Mouse (Mus musculus) frontal cortex, postnatal 10 days (tissue): ENCODE results near the gene Hfe.
"Not testable (repeated sequence)": the region's sequence is repeated elsewhere in the genome, so short reads cannot be mapped to it uniquely, and the experiment has no call there.

ENCODE experiments used
- DNase-seq, 2 experiments: peaks; one replicate each; pipeline ENCODE4 v3.0.0; 2022; ENCODE audit warnings: low spot score in 2 of 2, mixed read lengths in 1 of 2

The Hfe gene

DNA sequence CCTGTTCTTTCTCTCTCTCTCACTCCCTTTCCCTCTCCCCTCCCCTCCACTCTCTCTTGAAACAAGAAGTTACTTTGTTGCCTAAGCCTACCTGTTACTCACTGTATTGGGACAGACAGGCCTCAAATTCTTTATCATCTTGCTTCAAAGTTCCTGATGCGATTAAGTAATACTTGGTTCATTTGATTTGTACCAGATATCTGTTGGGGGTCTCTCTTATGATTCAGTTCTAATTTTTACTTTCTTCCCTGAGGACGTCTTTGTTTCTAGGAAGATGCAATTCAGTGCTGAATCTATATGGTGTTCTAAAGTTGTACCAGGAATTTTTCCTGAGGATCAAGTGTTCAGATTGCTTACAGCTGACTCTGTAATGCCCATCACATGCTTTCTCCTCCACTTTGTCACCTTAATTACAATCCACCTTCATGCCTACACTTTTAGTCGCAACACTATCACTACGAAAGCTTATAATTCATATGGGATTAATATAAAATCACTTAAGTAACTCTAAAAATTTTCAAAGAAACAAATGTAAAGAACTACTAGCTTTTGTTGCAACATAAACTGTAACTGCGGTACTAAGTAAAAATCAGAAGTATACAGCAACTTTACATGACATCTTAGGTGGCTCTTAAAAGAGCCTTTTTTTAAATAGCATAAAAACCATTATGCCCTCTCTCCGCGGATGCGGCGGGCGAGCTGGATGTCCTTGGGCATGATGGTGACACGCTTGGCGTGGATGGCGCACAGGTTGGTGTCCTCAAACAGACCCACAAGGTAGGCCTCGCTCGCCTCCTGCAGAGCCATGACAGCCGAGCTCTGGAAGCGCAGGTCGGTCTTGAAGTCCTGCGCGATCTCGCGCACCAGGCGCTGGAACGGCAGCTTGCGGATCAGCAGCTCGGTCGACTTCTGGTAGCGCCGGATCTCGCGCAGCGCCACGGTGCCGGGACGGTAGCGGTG is 34.0 kb upstream of the Hfe start:
- no peak for DNase-seq

DNA sequence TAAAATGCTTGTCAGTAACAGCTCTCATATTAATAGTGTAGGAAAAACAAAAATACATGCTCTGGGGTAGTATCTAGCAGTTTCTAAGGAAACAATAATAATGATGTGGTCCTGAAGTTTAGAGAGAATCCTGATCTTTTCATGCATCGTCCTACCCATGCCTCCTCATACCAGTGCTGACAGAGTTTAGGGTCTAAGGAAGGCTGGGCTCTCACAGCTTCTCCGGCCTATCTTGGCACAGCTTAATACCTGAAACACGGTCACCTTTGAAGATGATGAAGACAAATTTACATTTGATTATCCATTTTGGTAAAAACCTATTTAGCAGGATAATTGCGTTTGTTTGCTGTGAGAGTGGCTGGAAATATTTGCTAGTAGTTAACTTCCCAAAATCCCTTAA is 33.3 kb upstream of the Hfe start:
- no peak for DNase-seq

DNA sequence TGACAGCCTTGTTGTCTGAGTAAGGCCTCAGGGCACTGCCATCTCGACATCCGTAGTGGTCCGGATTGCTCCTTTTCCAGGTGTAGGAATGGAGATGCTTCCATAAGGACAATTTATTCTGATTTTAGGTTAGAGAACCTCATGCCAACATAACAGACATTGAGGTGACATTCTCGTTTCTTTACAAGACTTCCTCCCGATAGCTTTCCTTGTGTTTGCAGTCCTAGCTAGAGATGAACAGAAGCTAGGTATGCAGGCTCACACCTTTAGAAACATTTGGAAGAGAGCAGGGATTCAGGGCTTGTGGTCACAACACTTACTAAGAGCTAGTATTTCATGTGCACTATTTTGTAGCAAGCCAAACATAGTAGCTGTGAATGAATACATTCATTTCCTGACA is 32.6 kb upstream of the Hfe start:
- DNase-seq = no peak

DNA sequence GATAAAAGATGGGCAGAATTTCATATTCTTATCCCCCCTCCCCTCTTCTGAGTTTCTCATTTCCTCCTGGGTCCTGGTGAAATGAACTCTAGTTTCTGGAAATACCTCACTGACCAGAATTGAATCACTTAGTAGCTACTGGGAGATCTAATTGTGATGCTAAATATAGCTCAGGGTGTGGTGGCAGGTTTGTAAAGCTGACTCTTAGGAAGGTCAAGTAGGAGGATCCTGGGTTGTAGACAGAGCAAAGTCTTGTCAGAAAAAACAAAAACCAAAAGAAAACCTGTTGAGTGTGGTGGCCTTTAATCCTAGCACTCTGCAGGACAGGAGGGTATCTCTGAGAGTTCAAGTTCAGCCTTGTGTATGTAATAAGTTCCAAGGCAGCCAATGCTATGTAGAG is 31.4 kb upstream of the Hfe start:
- DNase-seq = no peak

- no peak for DNase-seq
These were observed 30.3 kb upstream of the Hfe start for GRCm38 (mm10) chr13:23740910-23741309.

DNA sequence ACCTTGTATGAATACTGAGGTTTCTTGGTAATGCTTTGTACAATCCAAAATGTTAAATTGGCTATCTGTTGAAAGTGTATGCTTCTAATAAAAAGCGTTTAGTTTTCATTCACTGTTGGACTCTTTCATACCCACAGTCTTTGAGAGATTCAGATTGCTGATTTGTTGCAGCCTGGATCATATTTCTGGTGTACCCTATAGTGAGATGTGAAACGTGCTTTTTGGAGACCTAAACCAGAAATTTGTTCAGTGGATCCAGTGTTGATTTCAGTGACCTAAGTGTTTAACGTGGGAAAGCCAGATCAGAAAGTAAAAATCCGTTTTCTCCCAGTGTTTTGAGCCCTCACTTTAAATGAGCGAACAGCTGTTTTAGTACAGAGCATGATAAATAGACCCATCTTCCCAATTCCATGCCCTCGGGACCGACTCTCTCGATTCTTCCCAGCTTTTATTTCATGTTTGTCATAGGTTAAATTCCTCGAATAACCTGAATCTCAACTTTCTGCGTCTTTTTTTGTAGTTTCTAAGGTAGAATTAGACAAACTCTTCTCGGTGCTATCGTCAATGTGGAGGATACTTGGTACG is 29.7 kb upstream of the Hfe start:
- DNase-seq = no peak

GRCm38 (mm10) chr13:23739922-23740252 is 29.2 kb upstream of the Hfe start:
- no peak for DNase-seq

DNA sequence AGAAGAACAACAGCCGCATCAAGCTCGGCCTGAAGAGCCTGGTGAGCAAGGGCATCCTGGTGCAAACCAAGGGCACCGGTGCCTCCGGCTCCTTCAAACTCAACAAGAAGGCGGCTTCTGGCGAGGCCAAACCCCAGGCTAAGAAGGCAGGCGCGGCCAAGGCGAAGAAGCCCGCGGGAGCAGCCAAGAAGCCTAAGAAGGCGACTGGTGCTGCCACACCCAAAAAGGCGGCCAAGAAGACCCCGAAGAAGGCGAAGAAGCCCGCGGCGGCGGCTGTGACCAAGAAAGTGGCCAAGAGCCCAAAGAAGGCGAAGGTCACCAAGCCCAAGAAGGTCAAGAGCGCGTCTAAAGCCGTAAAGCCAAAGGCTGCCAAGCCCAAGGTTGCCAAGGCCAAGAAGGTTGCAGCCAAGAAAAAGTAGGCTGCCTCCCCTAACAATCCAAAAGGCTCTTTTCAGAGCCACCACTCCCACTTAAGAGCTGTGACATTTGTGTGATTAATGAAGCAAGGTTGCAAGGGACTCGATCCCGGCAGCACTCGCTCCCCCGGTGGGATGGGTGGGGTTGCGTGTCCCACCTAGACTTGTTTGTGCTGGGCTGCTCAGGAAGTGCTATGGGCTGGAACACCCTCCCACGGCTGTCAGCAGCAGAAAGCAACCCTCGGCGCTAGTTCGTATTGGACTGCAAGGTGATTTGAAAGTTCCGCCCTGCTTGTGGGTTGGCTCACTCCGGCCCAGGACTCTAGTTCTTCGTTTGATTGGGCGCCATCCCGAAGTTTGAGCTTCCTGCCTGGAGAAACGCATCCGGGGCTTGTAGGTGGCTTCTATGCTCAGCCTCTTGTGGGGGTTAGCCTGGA is 28.6 kb upstream of the Hfe start:
- DNase-seq = peak; percentile 89 to 91

- DNase-seq = peak; percentile 87 to 88
These were observed 28.0 kb upstream of the Hfe start, which contains the start of gene Hist1h1c for GRCm38 (mm10) chr13:23738677-23739068. Gene Hist1h1c, plus strand, starts transcription at chr13:23738808.

- DNase-seq = no peak
These were observed 27.4 kb upstream of the Hfe start for GRCm38 (mm10) chr13:23738041-23738440.

GRCm38 (mm10) chr13:23737091-23737490 is 26.4 kb upstream of the Hfe start:
- DNase-seq = no peak

GRCm38 (mm10) chr13:23732156-23732804 is 21.6 kb upstream of the Hfe start:
- no peak for DNase-seq

DNA sequence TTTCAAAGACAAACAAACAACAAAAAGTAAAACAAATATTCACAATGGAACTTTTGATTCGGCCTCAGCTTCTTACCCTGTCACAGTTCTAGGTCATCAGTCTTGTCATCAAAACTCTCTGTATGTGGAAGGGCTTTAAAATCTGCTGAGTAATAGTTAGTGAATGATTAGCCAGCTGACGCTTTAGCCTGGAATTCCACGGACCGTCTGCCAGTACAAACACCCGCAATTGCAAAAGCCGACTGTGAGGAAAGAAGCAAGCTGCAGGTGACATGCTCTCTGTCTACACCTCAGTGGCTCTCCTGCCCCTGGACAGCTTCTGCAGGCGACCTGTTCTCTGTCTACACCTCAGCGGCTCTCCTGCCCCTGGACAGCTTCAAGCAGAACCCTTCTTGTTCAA is 19.8 kb upstream of the Hfe start:
- DNase-seq = no peak

DNA sequence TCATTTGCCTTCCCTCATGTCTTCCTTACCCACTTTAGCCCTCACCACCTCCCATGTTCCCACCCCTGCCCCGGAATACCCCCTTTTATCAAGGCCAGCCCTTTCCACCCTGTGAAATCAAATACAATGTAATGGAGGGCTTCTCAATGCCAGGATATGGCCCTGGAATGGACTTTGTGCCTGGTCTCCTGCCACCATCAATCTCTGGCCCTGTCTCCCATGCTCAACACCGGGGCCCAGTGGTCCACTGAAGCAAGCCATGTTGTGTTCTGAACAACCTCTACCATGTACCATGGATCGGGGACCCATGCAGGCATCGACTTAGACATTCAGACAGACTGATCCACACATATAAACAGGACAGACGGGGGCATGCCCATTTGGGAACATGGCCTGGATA is 19.1 kb upstream of the Hfe start:
- no peak for DNase-seq

DNA sequence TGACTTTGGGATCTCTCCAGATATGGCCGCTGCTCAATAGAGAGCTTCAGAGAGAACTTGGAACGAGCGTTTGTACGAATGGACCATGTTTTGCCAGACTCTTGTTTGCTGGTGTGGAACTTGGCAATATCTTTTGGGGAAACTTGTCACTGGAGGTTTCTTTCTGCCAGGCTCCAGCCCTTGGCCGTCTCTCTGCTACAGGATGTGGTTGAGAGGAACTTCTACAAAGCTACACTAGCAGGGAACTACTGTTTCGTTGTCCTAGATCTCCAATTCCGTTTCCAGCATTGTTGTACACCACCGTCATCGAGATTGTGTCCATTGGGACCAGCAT is 18.5 kb upstream of the Hfe start:
- DNase-seq = no peak

GRCm38 (mm10) chr13:23728472-23729191 is 18.0 kb upstream of the Hfe start:
- no peak for DNase-seq

GRCm38 (mm10) chr13:23725213-23725612 is 14.6 kb upstream of the Hfe start:
- DNase-seq = no peak

DNA sequence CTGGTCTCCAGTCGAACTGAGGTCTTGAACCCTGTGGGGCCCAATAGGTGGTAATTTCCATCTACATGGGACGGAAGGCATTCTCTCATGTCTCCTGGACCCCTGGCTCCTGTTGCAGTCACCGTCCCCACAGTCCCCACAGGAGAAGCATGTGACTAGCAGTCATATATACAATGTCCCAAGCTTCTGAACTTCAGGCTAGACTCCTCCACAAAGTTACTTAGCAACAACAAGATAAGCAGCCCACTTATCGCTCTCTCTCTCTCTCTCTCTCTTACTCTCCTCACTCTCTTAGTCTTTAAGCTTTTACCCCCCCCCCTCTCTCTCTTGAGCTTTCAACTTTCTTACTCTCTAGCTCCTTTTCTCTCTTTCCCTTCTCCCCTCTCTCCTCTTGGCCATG is 13.6 kb upstream of the Hfe start:
- no peak for DNase-seq

GRCm38 (mm10) chr13:23717593-23718245 is 7.1 kb upstream of the Hfe start:
- DNase-seq = not testable (repeated sequence)

- no peak for DNase-seq
These were observed 6.5 kb upstream of the Hfe start for GRCm38 (mm10) chr13:23717176-23717575.
